Mouse (Mus musculus): ENCODE measurements at regions not wholly inside any gene's neighbourhood (a gene's known extent, or its start where the extent isn't known, plus 50 kb on each side); places are given as distances from the start of the nearest gene placed in this dataset.

DNA sequence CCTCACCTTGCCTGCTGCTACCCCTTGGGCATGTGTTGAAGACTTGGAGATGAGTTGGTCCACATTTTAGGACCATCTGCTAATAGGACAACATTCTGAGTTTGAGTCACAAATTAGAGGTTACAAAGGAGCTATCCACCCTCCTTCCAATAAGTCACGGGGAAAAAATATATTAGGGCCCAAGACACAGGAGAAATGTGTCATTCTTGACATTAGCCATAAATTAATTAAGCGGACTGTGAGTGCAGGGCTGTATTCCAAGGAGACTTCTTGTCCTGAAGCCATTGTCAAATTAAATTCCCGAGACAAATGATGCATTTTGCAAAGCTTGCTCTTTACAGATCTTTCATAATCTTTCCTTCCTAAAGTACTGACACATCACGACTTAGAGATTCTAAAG, 79.2 kb downstream of the 1700020N01Rik start:
- DNase-seq (ENCODE audit: inconsistent age in 2 of 2, low spot score in 1 of 2) = no peak

DNA sequence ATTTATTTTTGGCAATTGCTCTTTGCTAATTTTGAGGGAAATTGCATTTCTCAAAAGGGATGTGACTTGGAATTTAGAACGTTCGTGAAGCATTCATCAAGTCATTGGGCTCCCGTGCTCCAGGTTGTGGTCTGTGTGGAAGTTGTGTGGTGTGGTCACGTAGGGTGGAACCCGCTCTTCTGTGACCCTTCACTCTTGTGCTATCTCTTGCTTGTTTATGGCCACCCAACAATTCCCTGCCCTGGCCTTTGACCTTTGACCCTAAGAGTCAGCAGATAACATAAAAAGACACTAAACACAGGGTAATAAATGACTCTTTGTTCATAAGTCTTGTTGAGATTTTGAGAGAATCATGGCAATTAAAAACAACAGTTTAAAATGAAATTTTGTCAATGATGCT, 79.7 kb downstream of the 1700020N01Rik start:
- DNase-seq (ENCODE audit: inconsistent age in 2 of 2, low spot score in 1 of 2) = no peak

DNA sequence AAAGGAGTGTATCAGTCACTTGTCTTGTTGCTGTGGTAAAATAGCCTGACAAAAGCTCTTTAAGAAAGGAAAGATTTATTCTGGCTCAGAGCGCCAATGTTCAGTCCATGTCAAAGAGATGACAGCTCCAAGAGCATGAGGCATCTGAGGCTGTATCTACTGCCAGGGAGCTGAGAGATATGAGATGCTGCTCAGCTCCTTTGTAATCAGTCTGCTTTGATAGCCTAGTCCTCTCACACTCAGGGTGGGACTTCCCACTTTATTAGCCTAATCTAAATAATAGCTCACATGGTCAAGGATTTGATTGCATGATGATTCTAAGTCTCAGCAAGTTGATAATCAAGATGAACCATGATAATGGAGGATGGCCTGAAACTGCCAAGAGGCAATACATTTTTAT, 80.9 kb downstream of the 1700020N01Rik start:
- no peak for DNase-seq (ENCODE audit: inconsistent age in 2 of 2, low spot score in 1 of 2)

DNA sequence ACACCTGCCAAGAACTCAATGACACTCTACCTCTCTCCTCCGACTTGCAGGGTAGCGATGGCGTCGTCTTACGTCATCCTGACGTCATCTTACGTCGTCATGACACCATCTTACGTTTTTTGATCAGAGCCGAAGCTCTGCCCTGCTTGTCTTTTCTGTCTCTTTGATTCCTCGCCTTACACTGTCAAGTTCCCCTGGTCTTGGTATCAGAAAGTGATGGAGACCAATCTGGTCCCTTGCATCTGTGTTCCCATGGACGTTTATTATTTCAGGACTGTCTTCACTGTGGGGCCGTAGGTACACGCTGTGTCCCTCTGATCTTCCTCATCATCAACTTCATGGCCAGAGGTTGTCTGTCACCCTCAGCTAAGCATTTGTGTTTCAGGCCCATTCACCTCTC, 82.8 kb downstream of the 1700020N01Rik start:
- DNase-seq (ENCODE audit: inconsistent age in 2 of 2, low spot score in 1 of 2) = peak in 1 of 2 experiments; percentile 17

DNA sequence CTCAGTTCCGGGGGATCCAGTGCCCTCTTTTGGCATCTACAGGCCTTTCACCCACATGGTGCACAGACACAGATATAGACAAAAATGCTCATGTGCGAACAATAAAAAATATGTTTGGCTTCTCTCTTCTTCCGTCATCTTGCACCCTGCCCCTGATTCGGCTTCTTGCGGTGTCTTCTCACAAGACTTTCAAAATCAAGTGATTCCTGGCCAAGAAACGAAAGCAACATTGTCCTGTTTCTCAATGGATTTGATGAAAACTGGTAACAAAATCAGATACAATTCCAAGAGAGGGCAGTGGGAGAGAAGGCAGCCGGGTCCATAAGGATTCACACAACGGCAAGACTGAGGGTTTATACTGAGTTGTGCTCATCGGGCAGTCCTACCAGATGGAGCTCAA, 85.0 kb downstream of the 1700020N01Rik start:
- no peak for DNase-seq (ENCODE audit: inconsistent age in 2 of 2, low spot score in 1 of 2)

DNA sequence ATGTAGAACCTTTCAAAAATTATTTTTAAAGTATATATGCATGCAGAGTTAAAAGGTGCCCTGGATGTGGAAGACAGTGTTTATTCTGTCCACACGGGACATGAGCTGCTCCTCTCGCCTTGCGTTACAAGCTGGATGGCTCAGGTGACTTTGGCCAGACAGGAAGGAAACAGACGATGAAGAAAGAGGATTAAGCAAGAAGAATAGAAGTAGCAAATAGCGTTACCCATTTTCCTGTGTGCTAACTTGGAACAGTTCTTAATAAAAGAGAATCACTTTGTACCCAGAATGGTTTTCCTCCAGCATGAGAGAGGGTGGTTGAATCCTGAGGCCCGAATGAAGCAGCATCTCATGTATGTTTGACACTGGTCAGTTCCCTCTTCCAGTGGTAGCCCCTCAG, 85.4 kb downstream of the 1700020N01Rik start:
- DNase-seq (ENCODE audit: inconsistent age in 2 of 2, low spot score in 1 of 2) = no peak

DNA sequence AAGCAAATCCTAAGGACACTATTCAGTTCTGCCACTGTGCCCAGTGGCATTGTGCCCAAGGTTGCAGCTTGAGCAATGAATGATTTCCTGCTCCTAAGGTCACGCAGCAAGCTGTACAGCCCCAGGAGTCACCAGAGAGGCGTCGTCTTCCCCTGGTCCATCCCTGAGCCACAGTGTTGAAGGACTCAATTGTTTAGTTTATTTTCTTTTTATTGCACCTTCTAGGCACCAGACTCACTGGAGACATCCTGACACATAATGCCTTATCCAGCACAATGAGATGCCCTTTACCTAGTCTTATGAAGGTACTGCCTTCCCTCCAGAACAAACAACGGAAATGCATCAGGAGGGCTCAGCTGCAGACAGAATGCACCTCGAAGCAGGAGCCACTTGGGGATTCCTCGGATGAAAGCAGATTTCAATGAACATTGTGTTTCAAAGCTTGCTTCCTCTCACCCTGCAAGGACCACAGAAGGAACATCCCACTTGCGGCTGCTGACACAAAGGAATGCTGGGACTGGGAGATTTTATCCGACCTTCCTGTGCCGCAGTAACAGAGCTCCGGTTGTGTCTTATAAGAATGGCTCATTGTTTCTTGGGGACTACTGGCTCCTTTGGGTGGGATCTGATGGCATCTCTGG, 86.0 kb downstream of the 1700020N01Rik start:
- DNase-seq (ENCODE audit: inconsistent age in 2 of 2, low spot score in 1 of 2) = peak; percentile 91 to 96

DNA sequence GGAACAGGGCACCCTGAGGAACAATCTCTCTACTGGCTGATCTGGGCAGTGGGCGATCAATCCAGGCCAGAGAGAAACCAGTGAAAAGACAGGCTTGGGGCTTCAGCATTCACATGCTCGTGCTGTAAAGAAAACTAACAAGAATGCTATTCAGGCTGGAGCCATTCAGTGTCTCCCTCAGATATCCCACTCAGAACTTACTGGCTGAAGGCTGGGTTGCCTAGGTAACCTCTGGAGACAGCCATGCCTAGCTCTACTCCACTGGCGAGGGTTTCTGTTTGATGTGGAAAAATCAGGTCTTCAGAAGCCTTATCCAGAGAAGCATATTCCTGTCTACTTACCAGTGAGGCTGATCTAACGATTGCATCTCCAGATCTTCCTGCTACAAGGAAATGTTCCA, 87.8 kb downstream of the 1700020N01Rik start:
- no peak for DNase-seq (ENCODE audit: inconsistent age in 2 of 2, low spot score in 1 of 2)

DNA sequence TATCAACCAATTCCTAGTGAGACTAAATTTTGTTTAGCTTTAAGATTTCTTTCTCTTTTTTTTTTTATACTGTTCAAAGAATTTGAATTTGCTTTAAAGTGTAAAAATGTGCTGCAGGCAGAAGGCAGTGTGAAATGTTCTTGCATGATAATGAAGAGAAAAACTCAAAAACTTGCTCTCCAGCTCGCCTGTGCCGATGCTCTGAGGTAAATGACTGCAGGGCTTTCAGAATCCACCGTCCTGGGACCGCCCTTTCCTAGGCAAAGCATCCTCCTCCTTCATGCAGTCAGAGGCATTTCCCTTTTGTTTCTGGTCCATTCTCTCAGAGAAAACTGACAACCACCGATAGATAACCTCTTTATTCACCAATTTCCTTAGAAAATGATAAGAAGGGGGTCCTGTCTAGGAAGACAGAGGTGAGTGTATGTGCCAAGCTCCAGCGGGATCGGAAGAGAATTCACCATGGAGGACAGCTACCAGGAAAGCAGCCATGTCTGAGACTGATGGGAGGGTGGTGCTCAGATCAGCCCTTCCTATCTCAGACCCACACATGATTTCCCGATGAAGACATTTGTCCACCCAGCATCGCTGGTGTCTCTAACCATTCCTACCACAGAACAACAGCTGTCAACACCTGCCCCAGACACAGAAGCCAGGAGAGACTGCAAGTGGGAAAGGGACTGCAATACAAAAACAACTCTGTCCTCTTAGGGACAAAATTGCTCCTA, 91.5 kb downstream of the 1700020N01Rik start:
- DNase-seq (ENCODE audit: inconsistent age in 2 of 2, low spot score in 1 of 2) = peak in 1 of 2 experiments; percentile 64

DNA sequence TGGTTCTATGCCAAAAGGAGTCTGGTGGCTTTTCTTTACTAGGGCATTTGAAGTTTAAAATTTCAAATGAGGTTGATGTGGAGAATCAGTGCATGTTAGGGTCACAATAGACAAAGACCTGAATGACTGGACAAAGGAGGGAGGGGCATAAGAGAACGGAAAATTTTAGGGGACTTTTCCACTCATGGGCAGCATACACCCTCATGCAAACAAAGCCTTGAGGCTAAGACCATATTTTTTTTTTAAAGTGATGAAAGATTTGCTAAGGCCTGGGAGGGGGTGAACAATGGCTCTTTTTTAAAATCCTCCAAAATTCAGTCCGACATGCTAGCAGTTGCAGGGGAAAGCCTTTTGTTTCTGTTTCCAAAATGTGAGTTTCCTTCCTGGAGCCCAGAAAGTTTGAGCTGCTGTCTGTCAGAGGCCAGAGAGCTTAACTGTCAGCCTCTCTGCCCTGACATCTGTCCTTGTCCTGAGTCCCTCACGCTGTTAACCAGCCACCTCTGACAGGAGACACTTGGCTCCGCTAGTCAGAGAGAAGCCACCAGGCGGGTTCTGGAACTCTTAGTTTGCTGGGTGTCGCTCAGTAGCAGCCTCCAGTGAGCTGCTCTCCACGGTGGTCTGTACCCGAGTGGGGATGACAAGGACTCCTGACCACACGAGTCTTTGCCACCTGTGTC, 92.3 kb downstream of the 1700020N01Rik start:
- DNase-seq (ENCODE audit: inconsistent age in 2 of 2, low spot score in 1 of 2) = peak; percentile 69 to 91

DNA sequence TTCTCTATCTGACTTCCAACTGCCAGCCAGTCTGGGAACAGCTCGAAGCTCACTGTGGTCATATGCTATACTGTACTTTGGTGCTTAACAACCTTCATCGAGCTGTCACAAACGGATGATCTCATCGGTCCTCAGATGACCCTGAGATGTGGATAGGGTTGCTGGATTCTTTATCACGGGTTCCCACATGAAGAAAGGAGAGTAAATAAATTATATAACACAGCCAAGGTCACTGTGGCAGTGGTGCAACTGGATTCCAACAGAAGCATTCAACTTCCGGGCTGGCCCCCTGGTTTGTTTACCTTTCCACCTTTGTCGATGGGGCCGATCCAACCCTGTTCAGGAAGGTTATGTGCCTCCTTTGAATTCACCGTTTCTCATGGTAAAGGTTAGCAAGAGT, 93.1 kb downstream of the 1700020N01Rik start:
- peak; percentile 84 to 94 for DNase-seq (ENCODE audit: inconsistent age in 2 of 2, low spot score in 1 of 2)

DNA sequence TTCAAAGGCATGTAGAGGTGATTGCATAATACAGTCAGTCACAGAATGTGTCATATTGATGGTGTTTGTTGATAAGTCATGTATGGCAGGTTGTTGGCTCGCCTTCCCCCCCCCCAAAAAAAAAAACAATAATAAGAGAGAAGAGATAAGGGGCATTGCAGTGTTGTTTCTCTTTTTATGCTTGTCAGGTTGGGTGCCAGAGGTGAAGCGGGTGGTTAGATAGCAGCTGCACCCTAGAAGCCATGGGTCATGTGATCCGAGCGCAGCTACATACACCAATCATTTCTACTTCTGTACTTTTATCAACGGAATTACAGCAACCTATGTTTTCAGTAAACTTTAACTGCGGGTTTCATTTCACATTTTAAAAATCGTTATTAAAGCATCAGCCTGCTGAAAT, 94.5 kb downstream of the 1700020N01Rik start:
- no peak for DNase-seq (ENCODE audit: inconsistent age in 2 of 2, low spot score in 1 of 2)

DNA sequence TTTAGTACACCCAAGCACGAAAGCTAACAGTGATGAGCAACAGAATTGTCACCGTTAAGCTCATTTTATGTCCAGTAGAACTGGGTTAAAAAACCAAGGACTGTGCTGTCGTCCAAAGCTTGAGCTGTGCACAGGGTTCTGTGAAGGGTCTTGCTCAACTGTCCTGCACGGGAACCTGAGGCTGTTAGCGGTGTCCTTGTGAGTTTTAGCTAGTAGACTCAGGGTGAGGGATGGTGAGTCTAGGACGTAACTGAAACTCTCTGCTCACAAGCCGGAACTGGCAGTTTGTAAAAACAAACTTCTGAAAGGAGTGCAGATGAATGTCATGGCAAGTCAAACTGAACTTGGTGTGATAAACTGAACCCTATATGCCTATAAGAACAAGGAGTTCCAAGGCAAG, 95.6 kb downstream of the 1700020N01Rik start:
- DNase-seq (ENCODE audit: inconsistent age in 2 of 2, low spot score in 1 of 2) = peak in 1 of 2 experiments; percentile 63

DNA sequence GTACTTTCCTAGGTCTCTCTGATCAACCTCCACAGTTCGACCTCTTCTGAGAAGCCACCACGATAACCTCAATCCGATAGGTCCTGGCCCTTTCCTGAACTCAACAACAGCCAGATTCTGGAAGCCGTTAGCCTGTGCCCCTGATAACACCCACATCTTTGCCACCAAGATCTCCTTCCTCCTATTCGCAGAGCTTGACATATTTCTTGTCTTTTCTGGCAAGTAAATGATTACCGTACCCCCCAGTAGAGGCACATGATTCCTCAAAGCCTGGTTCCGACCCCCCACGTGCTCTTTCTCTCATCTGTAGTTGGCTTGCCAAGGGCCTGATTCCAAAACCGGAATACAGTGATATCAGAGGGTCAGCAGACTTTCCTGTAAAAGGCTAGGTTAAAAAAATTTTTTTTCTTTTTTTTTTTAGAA, 96.9 kb downstream of the 1700020N01Rik start:
- no peak for DNase-seq (ENCODE audit: inconsistent age in 2 of 2, low spot score in 1 of 2)

DNA sequence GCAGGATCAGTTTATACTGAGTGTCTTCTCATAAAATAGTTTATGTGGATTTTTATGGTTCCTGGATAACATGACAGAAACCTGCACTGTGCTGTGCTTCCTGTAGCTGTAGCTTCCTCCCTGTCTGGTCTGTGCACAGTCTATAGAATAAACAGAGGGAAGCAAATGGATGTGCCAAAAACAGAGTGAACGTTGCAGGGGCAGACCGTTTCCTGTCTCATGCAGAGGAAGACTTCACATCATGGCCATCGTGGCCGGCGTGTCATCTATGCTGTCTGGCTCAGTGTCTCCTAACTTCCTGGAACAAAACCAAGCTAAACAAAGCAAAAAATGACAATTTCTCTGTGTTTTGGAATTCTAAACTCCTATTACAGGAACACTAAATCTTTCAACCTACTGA, 102.2 kb downstream of the 1700020N01Rik start:
- DNase-seq (ENCODE audit: inconsistent age in 2 of 2, low spot score in 1 of 2) = no peak

DNA sequence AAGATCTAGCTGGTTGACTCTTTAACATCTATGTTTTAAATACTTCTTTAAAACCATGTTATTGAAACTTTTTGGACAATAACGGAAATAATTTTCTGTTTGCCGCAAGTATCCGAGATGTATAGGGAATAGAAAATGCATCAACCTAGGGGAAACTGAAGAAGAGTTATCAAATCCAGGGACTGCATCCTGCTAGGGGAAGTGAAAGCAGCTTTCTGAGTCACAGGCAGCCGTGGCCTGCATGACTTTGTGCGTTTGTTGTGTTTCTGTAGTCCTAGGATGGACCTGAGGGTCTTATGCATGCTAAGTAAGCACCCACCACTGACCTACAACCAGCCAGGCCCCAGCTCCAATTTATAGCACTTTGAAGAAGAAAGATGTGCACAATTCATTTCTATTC, 103.7 kb downstream of the 1700020N01Rik start:
- no peak for DNase-seq (ENCODE audit: inconsistent age in 2 of 2, low spot score in 1 of 2)

DNA sequence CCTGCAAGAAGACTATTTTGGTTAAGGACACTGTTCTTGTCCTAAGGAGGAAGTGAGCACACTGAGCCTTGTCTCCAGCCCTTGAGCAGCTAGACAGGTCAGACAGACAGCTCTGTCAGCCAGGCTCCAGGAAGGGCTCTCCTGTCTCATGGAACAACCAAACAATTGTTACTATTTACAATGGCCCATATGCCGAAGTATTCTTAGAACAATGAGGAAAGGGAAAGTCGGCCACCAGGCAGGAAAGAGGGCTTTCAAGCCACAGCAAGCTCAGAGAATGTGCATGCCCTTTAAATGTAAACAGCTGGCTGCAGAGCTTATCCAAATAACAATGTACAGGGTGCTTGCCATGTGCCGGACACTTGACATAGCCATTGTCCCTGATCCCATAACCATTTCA, 108.6 kb downstream of the 1700020N01Rik start:
- no peak for DNase-seq (ENCODE audit: inconsistent age in 2 of 2, low spot score in 1 of 2)

DNA sequence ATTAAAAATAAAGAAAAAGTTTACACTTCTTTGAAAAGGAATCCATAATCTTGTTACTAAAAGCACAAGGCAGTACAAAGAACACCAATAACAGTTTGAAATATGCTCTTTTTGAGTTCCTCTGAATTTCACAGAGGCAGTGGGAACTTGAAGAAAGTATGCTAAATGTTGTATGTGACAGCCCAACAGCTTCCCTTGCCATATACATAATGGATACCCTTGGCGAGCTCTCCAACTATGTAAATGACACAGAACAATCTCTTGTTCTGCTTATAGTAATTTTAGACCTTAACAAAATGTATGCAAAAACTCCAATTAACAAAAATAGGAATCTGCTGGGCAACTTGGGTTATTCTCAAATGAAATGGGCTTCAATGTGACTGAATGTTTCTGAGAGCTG, 109.2 kb downstream of the 1700020N01Rik start:
- no peak for DNase-seq (ENCODE audit: inconsistent age in 2 of 2, low spot score in 1 of 2)

DNA sequence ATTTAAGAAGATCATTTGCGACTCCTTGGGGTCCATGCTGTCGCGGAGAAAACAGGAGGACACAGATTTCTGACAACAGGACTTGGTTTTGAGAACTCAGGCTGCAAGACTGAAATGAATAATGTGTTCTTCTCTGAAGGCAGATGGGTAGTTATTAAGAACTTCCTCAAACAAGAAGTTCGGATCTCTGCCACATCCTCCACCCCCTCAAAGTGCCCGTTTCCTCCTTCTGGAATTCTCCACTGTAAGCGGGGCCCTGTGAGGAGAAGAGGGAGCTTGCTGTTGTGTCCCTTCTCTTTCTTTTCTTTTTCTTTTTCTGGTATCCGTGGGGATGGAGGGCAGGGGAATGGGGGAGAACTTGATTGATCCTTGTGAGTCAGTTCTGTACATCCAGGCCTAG, 118.9 kb downstream of the 1700020N01Rik start:
- DNase-seq (ENCODE audit: inconsistent age in 2 of 2, low spot score in 1 of 2) = no peak

DNA sequence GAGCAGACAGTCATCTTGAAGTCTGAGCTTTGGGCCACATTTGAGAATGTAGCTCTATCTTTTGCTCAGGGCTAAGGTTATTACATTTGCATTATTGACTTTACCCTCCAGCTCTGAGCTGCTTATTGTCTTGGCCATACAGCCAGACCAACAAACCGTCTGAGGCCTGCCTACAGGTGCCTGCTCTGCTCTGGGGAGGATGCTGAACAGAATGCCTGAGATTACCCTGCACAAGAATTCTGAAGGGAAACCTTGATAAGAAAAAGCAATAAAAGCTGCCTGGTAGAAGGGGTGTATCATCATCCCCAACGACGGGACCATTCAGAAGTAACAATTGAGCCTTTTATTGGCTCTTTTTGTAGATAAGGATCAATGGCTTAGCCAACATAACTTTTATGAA, 119.9 kb downstream of the 1700020N01Rik start:
- no peak for DNase-seq (ENCODE audit: inconsistent age in 2 of 2, low spot score in 1 of 2)

DNA sequence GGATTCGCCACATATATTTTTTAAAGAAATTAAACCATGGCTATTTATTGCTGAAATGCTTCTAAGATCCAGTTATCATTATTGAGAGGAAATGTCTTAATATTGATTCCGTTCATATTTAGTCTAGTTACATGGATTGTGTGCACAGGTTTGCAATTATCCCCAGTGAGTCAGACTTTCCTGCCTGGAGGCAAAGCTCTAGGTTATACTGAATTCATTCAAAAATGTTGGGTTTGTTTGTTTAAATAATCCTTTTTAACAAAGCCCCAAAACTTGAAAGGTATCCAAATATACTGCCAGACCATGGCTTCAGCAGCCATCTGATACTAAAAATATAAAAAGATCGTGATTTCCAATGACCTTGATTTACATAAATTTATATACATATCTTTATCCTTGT, 122.5 kb downstream of the 1700020N01Rik start:
- no peak for DNase-seq (ENCODE audit: inconsistent age in 2 of 2, low spot score in 1 of 2)

DNA sequence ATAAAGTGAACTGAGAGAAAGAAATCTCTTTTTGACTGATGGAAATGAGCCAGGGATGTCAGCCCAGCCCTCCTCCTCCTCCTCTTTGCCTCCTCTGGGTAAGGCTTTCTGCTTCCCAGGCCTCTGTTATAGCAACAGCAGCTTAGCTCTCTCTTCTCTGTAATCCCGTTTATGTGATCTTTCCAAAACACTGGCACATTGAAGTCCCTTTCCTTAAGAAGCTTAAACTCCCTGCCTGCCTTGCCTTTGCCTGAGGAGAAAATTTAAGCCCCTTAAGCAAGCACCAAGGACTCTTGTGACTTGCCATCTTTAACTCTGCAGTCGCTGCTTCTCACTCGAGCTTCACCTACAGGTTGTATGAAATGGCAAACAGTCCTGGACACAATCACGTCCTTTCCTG, 125.2 kb downstream of the 1700020N01Rik start:
- DNase-seq (ENCODE audit: inconsistent age in 2 of 2, low spot score in 1 of 2) = no peak

Data from adrenal gland, adult (tissue).